Mouse (Mus musculus): ENCODE data around the gene Acadm. TPM values are rescaled to one million over a fixed set of nuclear protein-coding genes. Genes with fewer than 3 reads are reported as not detected.

Acadm gene
- total and polyA plus RNA-seq, 3 experiments, result 78.5 to 224 (median 199) TPM

DNA sequence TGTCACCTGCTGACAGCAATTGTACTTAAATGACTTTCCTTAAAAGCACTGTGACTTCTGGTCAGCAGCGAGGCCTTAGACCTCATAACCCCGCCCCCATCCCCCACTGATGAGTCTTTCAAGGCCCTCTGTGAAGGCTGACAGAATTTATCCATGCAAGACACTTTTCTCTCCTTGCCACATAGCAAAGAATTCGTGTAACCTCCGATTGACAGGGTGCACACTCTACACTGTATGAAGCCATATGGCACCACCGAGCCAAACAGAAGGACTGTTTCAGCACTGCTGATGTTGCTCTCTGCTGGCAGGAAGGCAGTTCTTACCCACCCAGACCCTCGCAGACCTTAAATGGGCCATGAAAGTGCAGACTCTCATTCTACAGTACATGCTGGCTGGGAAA is 30.6 kb upstream of the Acadm start:
- Histone ChIP-seq H3K4me3 (replicated peaks in 1 of 3; ENCODE audit: low read depth in 2 of 3, low read length in 2 of 3, poor library complexity in 1 of 3) (no peak overlapping the region), H3K9me3 (replicated peaks; ENCODE audit: low read length) (peaks cover 6% of the 10 kb centered on the region), H3K4me2 (ENCODE audit: insufficient read depth, low read depth, poor library complexity, severe bottlenecking) (peak overlapping the region; percentile 14; the same call in 1 of the 2 replicates), H3K9ac (ENCODE audit: insufficient read depth, low read depth) (no peak overlapping the region), H3K79me2 (replicated peaks; ENCODE audit: control insufficient read depth, extremely low read depth, insufficient read depth, poor library complexity, severe bottlenecking) (no peaks in the 10 kb centered on the region), H3K36me3 (replicated peaks in 1 of 2; ENCODE audit: control insufficient read depth in 1 of 2, insufficient read depth in 1 of 2, low read length in 1 of 2) (no peaks in the 10 kb centered on the region), H3K27me3 (replicated peaks) (peaks cover 2% of the 10 kb centered on the region), H3K27ac (ENCODE audit: insufficient read depth, low read depth) (no peak overlapping the region), H3K4me1 (ENCODE audit: control insufficient read depth in 1 of 2, insufficient read depth in 2 of 2) (peaks cover 9 to 21% of the 10 kb centered on the region in 2 experiments)
- TF ChIP-seq CHD2 (IDR thresholded peaks at IDR 0.05; ENCODE audit: low read length) (0 out of 2 replicates have a peak, but pooled peaks have one; percentile 19), TBP (conservative IDR thresholded peaks at IDR 0.05; ENCODE audit: low read depth, low read length) (no peak)
- dilution Hi-C loops (cut with MboI; ENCODE audit: extremely low pct_ligation_motif_present, extremely low pct_unique_long_range_greater_than_20kb, low sequenced_read_pairs) (no loop called here), in situ Hi-C loops (cut with MboI; ENCODE audit: low pct_ligation_motif_present, low pct_unique_long_range_greater_than_20kb, low sequenced_read_pairs) (no loop called here)
- no peak for DNase-seq (ENCODE audit: extremely low read depth)

DNA sequence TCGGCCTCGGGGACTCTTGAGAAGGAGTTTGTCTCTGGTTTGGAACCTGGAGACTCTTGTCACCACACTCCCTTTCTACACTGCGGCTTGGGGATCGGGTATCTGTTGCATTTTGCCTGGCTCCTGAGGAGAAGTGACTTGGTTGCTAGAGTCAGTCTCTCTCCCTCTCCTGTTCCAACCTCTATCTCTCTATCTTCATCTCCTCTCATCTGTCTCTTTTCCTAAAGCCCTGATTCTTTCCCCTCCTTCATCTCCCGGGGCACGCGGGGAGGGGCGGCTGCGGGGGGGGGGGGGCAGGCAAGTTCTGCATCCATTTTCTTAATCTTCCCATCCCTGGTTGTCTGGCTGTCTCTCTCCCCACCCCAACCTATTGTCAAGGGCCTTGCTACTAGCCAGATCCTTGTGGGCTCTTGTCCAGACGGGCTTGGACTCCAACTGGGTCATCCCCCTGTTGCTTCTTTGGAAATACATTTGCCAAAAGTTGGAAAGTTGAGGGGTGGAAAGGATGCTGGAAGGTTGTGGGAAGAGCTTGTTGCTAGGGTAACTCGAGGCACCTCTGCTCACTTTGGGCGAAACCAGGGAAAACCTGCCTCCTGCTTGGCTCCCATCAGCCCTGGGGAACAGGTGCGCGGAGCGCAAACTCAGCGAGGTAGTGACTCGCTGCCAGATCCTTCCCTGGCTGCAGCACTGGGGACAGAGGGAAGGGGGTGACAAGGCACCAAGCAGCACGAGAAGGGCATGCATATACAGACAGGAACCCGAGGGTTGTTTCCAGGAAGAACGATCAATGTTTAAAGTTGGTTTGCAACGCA is 29.7 kb upstream of the Acadm start:
- no peak for TF ChIP-seq CHD1 (IDR thresholded peaks at IDR 0.05; ENCODE audit: low read depth, low read length)
- no peak for TF ChIP-seq NELFE (IDR thresholded peaks at IDR 0.05; ENCODE audit: low read depth, low read length)
- TF ChIP-seq EP300 (IDR thresholded peaks at IDR 0.05; ENCODE audit: low read length), result no peak
- H3K4me1 ChIP-seq (ENCODE audit: control insufficient read depth in 1 of 2, insufficient read depth in 2 of 2), result peaks cover 9 to 21% of the 10 kb centered on the region in 2 experiments
- peaks cover 2% of the 10 kb centered on the region for H3K27me3 ChIP-seq (replicated peaks)
- H3K9me3 ChIP-seq (replicated peaks; ENCODE audit: low read length), result peaks cover 12% of the 10 kb centered on the region
- dilution Hi-C loops (cut with MboI; ENCODE audit: extremely low pct_ligation_motif_present, extremely low pct_unique_long_range_greater_than_20kb, low sequenced_read_pairs), result no loop called here
- H3K27ac ChIP-seq (ENCODE audit: insufficient read depth, low read depth), result no peak overlapping the region
- no peak overlapping the region for H3K4me2 ChIP-seq (ENCODE audit: insufficient read depth, low read depth, poor library complexity, severe bottlenecking)
- no peak for DNase-seq (ENCODE audit: extremely low read depth)
- H3K9ac ChIP-seq (ENCODE audit: insufficient read depth, low read depth), result no peak overlapping the region
- no peaks in the 10 kb centered on the region for H3K79me2 ChIP-seq (replicated peaks; ENCODE audit: control insufficient read depth, extremely low read depth, insufficient read depth, poor library complexity, severe bottlenecking)
- H3K4me3 ChIP-seq (replicated peaks in 1 of 3; ENCODE audit: low read depth in 2 of 3, low read length in 2 of 3, poor library complexity in 1 of 3), result no peak overlapping the region
- in situ Hi-C loops (cut with MboI; ENCODE audit: low pct_ligation_motif_present, low pct_unique_long_range_greater_than_20kb, low sequenced_read_pairs), result no loop called here
- no peaks in the 10 kb centered on the region for H3K36me3 ChIP-seq (replicated peaks in 1 of 2; ENCODE audit: control insufficient read depth in 1 of 2, insufficient read depth in 1 of 2, low read length in 1 of 2)

GRCm38 (mm10) chr3:153973171-153973948 is 28.9 kb upstream of the Acadm start, which contains the start of gene Slc44a5:
Slc44a5 (plus strand) TSS chr3:153973436.
- dilution Hi-C loops (cut with MboI; ENCODE audit: extremely low pct_ligation_motif_present, extremely low pct_unique_long_range_greater_than_20kb, low sequenced_read_pairs), result no loop called here
- Histone ChIP-seq H3K79me2 (replicated peaks; ENCODE audit: control insufficient read depth, extremely low read depth, insufficient read depth, poor library complexity, severe bottlenecking) (no peaks in the 10 kb centered on the region), H3K9me3 (replicated peaks; ENCODE audit: low read length) (peaks cover 12% of the 10 kb centered on the region), H3K9ac (ENCODE audit: insufficient read depth, low read depth) (no peak within 1 kb of the TSS), H3K4me3 (replicated peaks in 1 of 3; ENCODE audit: low read depth in 2 of 3, low read length in 2 of 3, poor library complexity in 1 of 3) (no peak within 1 kb of the TSS), H3K4me1 (ENCODE audit: control insufficient read depth in 1 of 2, insufficient read depth in 2 of 2) (peaks cover 9 to 19% of the 10 kb centered on the region in 2 experiments), H3K36me3 (replicated peaks in 1 of 2; ENCODE audit: control insufficient read depth in 1 of 2, insufficient read depth in 1 of 2, low read length in 1 of 2) (no peaks in the 10 kb centered on the region), H3K27ac (ENCODE audit: insufficient read depth, low read depth) (no peak within 1 kb of the TSS), H3K27me3 (replicated peaks) (peaks cover 2% of the 10 kb centered on the region), H3K4me2 (ENCODE audit: insufficient read depth, low read depth, poor library complexity, severe bottlenecking) (no peak within 1 kb of the TSS)
- no peak for DNase-seq (ENCODE audit: extremely low read depth)
- in situ Hi-C loops (cut with MboI; ENCODE audit: low pct_ligation_motif_present, low pct_unique_long_range_greater_than_20kb, low sequenced_read_pairs), result no loop called here
- no peak for TF ChIP-seq ZC3H11A (IDR thresholded peaks at IDR 0.05; ENCODE audit: low read depth, low read length)
- TF ChIP-seq ELF1 (IDR thresholded peaks at IDR 0.05; ENCODE audit: low read depth, low read length), result no peak
- no peak for TF ChIP-seq UBTF (IDR thresholded peaks at IDR 0.05; ENCODE audit: low read depth, low read length)
- no peak for TF ChIP-seq MEF2A (IDR thresholded peaks at IDR 0.05; ENCODE audit: borderline replicate concordance, low read depth, low read length)
